Mouse (Mus musculus): ENCODE results near the gene Vav2.

DNA sequence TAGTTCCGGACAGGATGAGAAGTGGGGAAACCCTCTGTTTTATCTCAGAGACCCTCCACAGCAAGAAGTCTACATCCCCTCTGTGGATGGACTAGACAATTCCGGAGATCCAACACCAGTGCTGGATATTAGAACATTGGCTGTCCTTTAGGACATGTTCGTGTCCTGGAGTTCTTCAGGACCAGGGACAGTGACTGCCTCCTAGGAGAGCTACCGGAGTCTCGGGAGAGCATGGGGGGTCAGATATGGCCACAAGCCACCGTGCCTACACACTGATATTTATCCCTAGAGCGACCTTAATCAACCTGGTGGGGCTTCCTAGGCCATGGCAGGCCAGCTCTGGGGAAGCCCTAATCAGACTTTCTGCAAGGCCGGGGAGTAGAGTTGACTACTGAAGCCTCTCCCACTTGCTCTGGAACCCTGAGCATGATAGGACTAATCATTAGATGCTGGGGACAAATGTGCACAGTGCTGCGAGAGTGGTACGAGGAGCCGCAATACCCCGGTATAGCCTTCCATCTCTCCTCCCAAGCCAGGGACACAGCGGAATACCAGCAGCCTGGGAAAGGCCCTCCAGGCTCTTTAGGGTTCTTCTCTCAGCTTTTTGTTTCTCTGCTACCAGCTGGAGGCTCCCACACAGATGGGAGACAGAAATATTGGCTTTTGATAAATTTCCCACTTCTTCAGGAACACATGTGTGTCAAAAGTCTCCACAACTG is 125.9 kb downstream of the Vav2 start:
- TF ChIP-seq CTCF (IDR thresholded peaks at IDR 0.05; ENCODE audit: low read depth) (no peak), EP300 (IDR thresholded peaks at IDR 0.05; ENCODE audit: low read depth) (no peak)
